Mouse (Mus musculus) cerebellum, adult 2 months (tissue): ENCODE data around the gene Enah.

Experiments used
- CTCF ChIP-seq: fragments of 200-500 bp; IDR thresholded peaks from 2 replicates; pipeline ENCODE4 v1.5.1; 2011; ENCODE audit warnings: low read depth, mild to moderate bottlenecking, control low read depth, low read length, moderate library complexity, borderline replicate concordance; ENCODE audit not compliant: insufficient read depth
- POLR2A ChIP-seq: fragments of 200-500 bp; IDR thresholded peaks from 2 replicates; pipeline ENCODE4 v1.6.1; 2011; ENCODE audit warnings: low read length, control low read depth, borderline replicate concordance; ENCODE audit not compliant: insufficient read depth

DNA sequence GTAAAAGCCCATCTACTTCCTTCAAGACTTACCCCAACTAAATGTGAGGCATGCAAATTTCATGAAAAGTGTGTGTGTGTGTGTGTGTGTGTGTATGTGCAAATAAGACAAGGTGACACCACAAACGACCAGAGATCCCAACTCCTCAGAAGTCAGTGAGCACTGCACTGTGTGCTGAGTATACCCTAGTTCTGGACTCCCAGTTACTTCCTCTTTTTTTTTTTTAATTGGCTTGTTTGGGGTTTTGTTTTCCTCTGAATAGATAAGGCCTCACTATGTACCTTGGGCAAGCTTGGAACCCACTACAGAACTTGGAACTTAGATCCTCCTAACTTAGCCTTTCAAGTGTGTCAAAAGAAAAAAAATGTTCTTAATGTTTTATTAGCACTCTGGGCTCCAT lies 14.0 kb downstream of the Enah start:
- TF ChIP-seq CTCF (no peak), POLR2A (no peak)
